Mouse (Mus musculus) CD8-positive naive resting alpha-beta T cell, adult 2 months (primary cell): ENCODE results near the gene Smim11.

ENCODE experiments used
- DNase-seq, 2 experiments: peaks; one replicate each; pipeline ENCODE4 v3.0.0; 2022; ENCODE audit warnings: low read depth in 2 of 2, low spot score in 2 of 2

Gene Smim11

GRCm38 (mm10) chr16:92300649-92301411 lies at the start of gene Smim11:
Gene Smim11 (plus strand): TSS chr16:92301286.
- DNase-seq, result peak; percentile 86 to 92

GRCm38 (mm10) chr16:92254316-92254715 lies 46.8 kb upstream of the Smim11 start:
- no peak for DNase-seq

- no peak for DNase-seq
Measured at GRCm38 (mm10) chr16:92267861-92268260, 33.2 kb upstream of the Smim11 start.

GRCm38 (mm10) chr16:92274516-92274915 lies 26.6 kb upstream of the Smim11 start:
- DNase-seq, result no peak

- no peak for DNase-seq
Measured at GRCm38 (mm10) chr16:92275526-92275925, 25.6 kb upstream of the Smim11 start.

GRCm38 (mm10) chr16:92282671-92283070 lies 18.4 kb upstream of the Smim11 start:
- DNase-seq, result no peak

GRCm38 (mm10) chr16:92285068-92285467 lies 16.0 kb upstream of the Smim11 start:
- no peak for DNase-seq

GRCm38 (mm10) chr16:92286609-92287008 lies 14.5 kb upstream of the Smim11 start:
- peak; percentile 62 to 73 for DNase-seq

GRCm38 (mm10) chr16:92288778-92289177 lies 12.3 kb upstream of the Smim11 start:
- no peak for DNase-seq

GRCm38 (mm10) chr16:92290045-92290444 lies 11.0 kb upstream of the Smim11 start:
- DNase-seq, result no peak

- no peak for DNase-seq
Measured at GRCm38 (mm10) chr16:92292101-92292500, 9.0 kb upstream of the Smim11 start, which contains the start of gene Kcne2. Gene Kcne2 (plus strand): TSS chr16:92292389.

- DNase-seq, result no peak
Measured at GRCm38 (mm10) chr16:92294267-92294970, 6.7 kb upstream of the Smim11 start.

- no peak for DNase-seq
Measured at GRCm38 (mm10) chr16:92295328-92295727, 5.8 kb upstream of the Smim11 start.

GRCm38 (mm10) chr16:92301412-92301806 lies 323 bp downstream of the Smim11 start:
- DNase-seq, result no peak

GRCm38 (mm10) chr16:92301989-92302388 lies 903 bp downstream of the Smim11 start:
- no peak for DNase-seq

- no peak for DNase-seq
Measured at GRCm38 (mm10) chr16:92302506-92302905, 1.4 kb downstream of the Smim11 start.

GRCm38 (mm10) chr16:92305519-92305918 lies 4.4 kb downstream of the Smim11 start:
- peak in 1 of 2 experiments; percentile 17 for DNase-seq

- no peak for DNase-seq
Measured at GRCm38 (mm10) chr16:92307947-92308346, 6.9 kb downstream of the Smim11 start.

GRCm38 (mm10) chr16:92309126-92309525 lies 8.0 kb downstream of the Smim11 start:
- DNase-seq, result no peak

GRCm38 (mm10) chr16:92313953-92314741 lies 13.1 kb downstream of the Smim11 start:
- DNase-seq, result peak; percentile 13 to 30

- DNase-seq, result no peak
Measured at GRCm38 (mm10) chr16:92316049-92316738, 15.1 kb downstream of the Smim11 start.
